Mouse (Mus musculus) spleen, embryonic (tissue): ENCODE measurements around the gene Eps8.

Source experiments
- CTCF ChIA-PET: fragments of 350-600 bp; sonication (Branson Sonifier 250); formaldehyde crosslinking; loops from one replicate; lab custom pipeline; 2022; lab: Charles Lee

Eps8 gene

DNA sequence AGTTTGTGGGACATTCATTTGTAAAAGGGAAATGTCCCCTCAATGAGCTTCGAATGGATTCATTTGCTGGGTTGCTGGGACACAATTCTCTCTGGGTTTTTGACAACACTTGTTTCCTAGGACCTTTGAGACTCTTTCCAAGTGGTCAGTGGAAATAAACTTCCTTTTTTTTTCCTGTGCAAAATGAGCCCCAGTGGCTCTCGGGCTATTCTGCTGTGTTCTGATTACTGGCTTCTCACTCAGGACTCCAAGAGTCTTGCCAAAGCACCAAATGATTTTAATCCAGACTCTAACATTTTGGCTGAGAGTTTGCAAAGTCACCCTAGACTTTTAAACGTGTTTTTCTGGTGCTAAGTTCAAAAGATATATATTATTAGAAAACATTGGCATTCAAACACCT, 10.3 kb upstream of the Eps8 start:
- CTCF ChIA-PET, result no interaction called here

DNA sequence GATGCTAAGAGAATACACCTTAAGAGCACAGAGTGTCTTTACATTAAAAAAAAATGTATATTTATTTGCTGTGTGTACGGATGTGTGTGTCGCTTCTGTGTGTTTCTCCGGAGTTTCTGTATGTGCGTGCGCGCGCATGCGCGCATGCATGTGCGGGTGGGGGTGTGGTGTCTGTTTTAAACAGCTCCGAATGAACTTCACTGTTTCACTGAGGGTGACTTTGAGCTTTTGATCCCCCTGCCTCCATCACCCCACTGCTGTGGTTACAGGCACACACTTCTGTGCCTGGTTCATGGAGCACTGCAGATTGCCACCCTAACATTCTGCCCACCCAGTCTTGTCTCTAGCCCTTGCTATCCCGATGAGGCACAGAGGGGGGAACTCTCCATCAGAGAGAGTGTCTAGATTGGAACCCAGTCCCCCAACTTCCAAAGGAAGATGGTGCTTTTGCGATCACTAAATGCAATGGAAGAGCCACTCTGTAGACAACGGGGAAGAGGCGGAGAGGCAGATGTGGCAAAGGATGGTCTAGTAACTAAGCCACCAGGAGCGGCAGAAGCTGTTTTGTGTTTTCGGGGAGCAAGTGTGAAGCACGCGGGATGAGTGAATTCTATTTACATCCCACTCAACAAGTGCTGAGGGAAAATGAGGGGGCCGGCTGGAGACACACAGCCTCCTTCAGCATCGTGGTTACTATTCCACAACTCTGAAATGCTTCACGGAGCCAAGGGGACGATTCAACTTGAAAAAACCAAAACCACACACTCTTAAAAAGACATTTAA, 7.1 kb upstream of the Eps8 start:
- CTCF ChIA-PET, result interaction anchor here (0.6 kb wide), 2 partner anchors 10 to 188 kb away, joined by 3 to 7 read pairs; no protein-coding TSS in a partner anchor

DNA sequence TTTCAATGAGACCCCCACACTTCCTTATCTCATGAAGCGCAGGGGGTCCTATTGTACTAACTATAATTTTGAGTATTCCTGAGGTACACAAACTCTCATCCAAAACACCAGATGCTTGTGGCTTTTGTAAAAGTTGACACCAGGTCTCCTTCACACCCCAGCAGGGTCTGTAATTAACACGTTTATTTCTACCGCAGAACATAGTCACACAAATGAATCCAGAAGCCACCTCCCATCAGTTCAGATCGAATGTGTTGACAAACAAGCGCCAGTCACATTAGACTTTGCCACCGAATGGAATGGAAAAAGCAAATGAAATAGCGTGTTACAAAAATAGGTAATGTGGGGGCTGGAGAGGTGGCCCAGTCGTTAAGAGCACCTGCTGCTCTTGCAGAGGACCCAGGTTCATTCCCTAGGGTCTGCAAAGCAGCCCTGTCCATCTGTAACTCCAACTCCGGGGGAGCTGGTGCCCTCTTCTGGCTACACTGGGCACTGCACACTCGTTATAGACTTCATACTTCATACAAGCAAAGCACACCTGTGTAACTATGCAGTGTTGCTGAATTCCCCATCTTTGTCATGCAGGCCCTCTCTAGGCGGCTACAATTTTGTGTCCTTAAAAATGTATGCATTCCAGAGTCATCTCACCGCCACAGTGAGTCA, 3.9 kb upstream of the Eps8 start:
- CTCF ChIA-PET, result no interaction called here

DNA sequence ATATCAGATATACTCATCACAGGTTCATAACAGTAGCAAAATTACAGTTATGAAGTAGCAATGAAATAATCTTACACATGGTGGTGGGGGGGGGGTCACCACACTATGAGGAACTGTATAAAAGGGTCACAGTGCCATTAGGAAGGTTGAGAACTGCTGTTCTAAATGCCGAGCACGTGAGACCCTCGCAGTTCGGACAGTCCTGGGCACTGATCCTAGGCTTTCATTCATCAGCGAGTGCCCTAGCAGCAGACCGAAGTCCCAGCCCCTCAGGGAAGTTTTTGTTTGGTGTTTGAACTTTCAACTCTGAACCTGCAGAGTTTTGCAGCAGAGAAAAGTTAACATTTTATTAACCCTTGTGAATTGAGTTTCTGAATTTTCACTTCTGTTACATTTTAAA, 2.5 kb upstream of the Eps8 start:
- CTCF ChIA-PET, result no interaction called here

DNA sequence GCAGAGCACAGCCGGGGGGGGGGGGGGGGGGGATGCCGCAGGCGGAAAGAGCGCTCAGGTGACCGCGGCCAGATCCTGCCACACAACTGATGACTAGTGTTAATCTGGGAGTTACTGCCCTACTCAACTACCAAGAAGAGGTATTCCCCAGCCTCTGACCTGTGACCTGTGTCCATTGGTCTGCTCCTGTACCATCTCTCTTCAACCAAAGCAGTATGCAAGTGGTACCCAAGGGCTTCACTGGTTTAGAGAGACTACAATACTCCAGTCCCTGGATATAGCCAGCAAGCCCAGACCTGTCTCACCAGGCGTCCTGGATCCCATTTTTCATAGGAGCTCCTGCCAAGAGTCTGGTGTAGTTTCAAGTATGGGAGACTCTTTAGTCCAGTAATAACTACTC, 5.1 kb downstream of the Eps8 start:
- CTCF ChIA-PET, result interaction anchor here (0.6 kb wide), 1 partner anchor 175 kb away, joined by 4 read pairs; no protein-coding TSS in a partner anchor

GRCm38 (mm10) chr6:137649068-137649480, 5.6 kb downstream of the Eps8 start:
- CTCF ChIA-PET, result no interaction called here

DNA sequence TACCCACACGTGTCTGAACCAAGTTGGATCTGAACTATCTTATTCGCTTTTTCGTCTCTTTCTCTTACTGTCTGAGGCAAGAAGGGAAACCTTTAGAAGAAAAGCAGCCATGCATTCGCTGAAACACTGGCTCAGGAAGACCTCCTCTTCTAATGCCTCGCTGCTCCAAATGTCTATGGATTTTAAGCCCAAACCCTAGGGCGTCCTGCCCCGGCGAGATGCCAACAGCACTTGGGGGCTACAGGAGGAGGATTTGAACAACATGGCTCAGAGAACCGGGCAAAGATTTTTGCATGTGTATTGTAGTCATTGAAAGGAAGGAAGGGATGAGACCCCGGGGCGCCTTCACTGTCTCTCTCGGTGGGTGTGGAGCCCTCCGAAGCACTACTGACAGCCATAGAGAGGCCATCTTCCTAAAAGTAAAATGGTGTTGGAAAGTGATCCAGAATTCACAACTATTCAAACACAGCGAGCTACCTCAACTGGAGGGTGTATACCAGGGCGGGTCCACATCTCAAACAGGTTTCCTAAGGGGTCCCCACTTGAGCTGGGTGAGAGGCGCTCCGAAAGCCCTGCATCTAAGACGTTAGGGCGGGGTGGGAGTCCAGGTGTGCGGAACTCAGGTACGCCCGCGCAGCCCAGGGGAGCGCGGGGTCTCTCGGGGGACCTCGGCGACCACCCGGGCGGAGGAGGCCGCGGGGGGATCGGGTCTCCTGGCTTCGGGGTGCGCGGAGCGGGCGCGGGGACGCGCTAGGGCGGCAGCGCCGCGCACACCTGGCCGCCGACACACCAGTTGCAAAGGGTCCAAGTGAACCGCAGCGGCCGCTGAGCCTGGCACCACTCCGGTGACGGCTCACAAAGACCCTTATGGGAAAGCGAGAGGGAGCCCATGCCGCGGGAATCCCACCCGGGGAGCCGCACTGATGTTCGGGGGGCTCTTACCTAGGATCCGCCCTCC, 6.3 kb downstream of the Eps8 start:
- CTCF ChIA-PET, result no interaction called here

GRCm38 (mm10) chr6:137647646-137648045, 7.0 kb downstream of the Eps8 start:
- CTCF ChIA-PET, result no interaction called here

GRCm38 (mm10) chr6:137646726-137647125, 8.0 kb downstream of the Eps8 start:
- CTCF ChIA-PET, result no interaction called here

DNA sequence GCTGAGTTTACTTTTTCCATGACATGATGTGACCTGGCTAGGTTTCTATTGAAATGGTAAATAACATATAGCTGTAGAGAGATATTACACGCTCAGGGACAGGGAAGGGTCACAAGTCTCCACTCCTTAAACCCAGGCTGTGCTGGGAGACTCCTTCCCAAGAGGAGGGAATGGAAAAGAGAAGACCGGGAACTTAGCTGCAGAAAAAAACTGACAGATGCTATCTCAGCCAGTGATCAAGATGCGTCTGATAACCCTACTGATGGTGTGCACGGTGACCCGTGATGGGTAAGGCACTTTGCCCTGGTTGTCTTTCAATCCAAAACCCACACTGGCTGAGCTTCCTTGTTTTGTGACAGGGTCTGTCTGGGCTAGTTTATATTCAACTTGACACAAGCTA, 9.8 kb downstream of the Eps8 start:
- CTCF ChIA-PET, result no interaction called here

DNA sequence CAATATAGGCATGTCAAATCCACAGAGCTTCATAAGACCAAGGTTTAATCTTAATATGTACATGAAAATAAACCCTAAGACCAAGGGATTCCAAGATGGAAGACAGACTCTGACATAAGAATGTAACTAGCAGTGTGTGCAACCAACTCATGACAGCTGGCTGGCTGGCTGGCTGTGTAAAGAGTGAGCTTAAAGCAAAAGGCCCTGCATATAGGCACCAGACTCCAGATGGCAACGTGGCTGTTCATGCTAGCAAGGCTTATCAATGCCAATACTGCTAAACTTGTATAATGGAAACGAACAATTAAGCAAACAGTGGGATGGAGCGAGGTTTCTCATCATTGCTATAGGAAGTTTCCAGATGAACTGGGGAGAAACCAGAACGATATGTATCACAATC, 10.9 kb downstream of the Eps8 start:
- CTCF ChIA-PET, result no interaction called here

DNA sequence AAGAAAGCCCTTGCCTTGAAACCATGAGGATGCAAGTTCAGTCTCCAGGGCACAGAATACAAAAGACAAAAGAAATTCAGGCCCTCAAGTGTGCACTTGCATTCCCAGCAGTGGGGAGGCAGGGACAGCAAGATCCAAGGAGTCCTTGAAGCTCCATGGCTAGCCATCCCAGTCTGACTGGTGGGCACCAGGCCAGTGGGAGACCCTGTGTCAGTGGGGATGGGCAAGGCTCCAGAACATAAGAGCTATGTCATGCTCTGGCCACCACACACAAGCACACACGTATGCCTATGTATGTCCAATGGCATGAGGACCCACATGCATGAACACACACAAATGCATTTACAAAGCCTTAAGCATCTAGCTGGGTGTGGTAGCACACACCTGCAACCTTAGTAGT, 13.0 kb downstream of the Eps8 start:
- CTCF ChIA-PET, result no interaction called here

DNA sequence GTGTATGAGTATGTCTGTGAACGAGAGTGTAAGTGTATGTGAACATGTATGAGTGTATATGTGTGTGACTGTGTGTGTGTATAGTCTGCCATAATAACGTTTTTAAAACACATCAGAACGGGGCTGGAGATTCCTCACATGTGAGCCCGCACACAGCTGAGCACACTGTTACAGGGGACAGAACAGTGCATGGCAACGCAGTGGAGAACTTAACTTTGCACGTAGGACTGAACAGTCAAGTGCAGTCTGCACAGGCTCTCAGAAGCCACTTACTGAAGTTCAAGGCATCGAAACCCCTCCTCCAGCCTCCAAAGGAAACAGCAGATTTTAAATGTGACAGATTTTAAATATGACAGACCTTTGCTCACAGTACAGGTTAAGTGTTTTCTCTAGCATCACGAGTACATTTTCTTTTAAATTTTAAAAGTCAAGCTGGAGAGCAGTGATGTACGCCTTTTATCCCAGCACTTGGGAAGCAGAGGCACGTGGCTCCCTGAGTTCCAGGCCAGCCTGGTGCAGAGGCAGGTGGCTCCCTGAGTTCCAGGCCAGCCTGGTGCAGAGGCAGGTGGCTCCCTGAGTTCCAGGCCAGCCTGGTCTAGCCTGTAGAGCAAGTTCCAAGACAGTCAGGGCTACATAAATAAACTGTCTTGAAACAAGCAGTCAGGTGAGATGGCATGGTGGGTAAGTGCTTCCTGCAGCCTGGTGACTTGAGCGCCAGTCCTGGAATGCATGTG, 15.7 kb downstream of the Eps8 start:
- CTCF ChIA-PET, result no interaction called here

- CTCF ChIA-PET, result no interaction called here
These were observed 17.2 kb downstream of the Eps8 start for GRCm38 (mm10) chr6:137637443-137637842.

- CTCF ChIA-PET, result no interaction called here
These were observed 18.5 kb downstream of the Eps8 start for GRCm38 (mm10) chr6:137636131-137636530.

GRCm38 (mm10) chr6:137633626-137634025, 21.1 kb downstream of the Eps8 start:
- CTCF ChIA-PET, result no interaction called here

- CTCF ChIA-PET, result no interaction called here
These were observed 21.6 kb downstream of the Eps8 start for GRCm38 (mm10) chr6:137633121-137633520.

DNA sequence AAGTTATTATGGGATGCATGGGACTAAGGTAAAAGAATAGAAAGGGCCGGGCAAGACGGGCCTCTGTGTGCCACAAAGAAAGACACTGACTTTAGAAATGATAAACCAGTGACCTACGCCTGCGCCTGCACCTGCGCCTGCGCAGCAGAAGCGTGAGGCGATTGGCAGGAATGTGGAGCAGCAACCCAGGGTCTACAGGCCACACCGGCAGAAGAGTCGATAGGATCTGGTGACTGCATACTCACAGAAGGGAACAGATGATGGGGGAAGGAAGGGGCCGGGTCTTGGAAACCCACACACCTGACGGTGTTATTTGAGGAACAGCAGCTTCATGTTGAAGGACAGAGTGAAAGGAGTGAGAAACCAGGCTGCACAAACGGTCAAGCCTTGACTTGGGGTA, 24.3 kb downstream of the Eps8 start:
- CTCF ChIA-PET, result no interaction called here

DNA sequence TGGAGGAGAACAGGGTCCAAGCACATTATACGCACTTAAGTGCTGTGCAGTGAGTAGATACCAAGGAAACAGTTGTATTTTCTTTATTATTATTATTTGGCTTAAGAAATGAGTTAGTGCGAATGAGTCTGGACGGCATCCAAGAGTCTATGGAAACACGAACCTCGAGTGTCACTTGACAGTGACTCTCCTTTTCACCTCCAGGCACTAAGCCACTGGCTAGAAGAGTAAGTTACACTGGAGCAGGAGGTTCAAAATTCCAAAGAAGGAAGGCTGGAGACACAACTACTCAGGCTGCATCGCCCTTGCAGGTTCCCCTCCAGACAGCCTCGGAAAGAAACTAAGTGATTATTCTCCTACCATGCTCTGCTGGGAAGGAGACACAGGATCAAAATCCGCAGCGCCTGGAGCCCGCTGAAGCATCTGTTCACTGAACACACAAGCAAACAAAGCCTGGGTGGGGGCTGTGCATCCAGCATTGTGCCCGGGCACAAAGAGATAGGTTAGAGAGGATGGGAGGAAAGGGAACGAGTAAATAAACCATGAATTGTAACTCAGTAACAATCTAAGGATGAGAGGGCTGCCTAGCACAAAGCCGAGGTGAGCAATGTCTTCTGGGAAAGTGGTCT, 25.0 kb downstream of the Eps8 start:
- CTCF ChIA-PET, result no interaction called here

DNA sequence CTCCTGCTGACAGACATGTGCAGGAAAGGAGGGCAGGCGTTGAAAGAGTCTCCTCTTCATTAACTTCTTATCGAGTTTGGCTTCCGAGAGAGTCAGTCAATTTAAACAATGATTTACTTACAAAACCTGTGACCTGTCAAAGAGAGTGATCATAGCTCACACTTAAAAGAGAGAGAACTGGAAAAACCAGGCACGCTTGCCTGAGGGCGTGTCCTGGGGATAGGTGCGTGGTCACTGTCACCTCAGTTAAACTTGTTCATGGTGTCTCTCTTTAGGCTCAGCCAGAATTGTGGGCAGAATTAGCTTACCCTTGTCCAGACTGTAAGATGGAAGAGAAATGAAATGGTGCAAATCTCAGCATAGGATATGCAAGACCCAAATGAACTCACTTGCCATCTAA, 26.0 kb downstream of the Eps8 start:
- CTCF ChIA-PET, result no interaction called here

GRCm38 (mm10) chr6:137621021-137621420, 33.7 kb downstream of the Eps8 start:
- CTCF ChIA-PET, result no interaction called here
